Mouse (Mus musculus) B cell, adult 2 months (primary cell): ENCODE data around the gene Rlf.
"Not testable (repeated sequence)": the region's sequence is repeated elsewhere in the genome, so short reads cannot be mapped to it uniquely, and the experiment has no call there.

Source experiments
- DNase-seq, 2 experiments: peaks; one replicate each; pipeline ENCODE4 v3.0.0; 2022

Gene Rlf

DNA sequence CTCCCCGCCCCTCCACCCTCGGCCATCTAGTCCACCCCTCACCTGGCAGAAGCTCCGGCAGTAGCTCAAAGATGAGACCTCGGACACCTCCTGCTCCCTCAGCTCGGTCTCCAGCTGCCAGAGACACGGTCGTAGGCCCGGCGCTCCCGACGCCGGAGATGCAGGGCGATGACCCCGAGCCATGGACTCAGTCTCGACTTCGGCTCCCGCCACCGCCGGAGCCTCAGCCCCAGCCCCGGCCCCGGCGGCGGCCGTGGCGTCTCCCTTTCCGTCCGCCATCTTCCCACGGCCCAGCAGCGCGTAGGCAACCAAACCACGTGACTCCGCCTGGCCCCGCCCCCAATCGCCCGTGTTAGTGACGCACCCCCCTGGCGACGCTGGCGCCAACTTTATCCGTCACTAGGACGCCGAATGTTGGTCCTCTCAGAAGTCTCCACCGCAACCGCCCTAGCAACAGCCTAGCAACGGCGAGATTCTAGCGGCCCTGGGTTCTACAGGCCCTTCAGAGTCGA is at the start of gene Rlf:
Rlf (minus strand) TSS at position 292 of the 512 bp plus-strand sequence.
- peak; percentile 100 for DNase-seq

DNA sequence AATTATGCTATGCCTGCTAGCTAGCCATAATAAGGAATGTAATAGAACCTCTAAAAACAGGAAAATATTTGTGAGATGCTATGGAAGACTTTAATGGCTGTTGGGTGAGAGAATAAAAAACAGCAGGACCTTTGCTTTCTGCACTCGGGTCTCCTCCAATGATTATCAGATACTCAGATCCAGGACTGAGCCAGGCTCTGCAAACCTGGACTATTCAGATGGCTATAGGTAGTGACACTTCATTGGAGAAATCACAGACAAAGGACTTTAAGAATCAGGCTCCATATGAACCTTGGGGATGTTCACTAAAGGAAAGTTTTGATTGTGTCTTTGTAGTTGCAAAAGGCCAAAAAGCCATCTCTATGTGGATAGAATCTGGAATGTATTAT is 26.7 kb upstream of the Rlf start:
- no peak for DNase-seq

DNA sequence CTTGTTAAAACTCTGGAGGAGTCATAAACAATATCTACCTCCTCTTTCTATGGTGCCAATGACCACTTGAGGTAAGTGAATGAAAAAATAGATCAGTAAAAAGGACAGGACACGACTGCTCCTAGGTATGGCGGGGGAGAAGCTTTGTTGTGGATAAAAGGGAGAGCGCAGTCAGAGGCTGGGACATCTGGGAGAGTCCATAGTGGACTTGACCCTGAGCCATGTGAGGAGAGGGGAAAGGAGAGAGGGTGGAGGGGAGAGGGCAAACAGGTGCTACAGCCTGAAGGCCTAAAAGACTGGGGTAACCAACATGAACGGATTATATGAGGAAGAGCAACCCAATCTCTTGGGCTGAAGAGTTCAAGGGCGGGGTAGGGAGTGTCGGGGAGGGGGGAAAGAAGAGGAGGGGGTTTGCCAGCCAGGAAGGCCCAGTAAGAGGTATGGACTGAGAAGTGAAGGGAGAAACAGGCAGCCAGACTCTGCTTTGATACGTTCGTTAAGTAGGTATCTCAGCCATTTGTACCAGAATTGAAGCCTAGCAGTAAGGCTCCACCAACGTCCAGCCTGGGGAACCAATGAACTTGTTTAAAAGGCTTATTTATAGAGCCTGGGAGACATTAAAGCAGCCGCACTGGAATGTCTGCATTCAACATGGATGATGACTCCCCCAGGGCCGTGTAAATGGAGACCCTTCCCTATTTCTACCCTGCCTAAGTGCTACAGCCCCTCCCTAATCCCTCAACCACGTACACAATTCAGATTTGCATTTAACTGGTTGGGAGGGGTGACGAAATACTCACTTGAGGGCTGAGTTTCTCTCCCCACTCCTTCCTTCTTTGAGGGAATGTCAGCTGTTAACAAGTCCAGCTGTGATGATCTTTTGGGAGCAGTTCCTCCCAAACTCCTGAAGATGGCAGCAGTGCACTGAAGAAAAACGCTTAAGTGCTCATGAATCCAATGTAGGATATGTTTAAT is 26.0 kb upstream of the Rlf start:
- peak; percentile 26 to 36 for DNase-seq

DNA sequence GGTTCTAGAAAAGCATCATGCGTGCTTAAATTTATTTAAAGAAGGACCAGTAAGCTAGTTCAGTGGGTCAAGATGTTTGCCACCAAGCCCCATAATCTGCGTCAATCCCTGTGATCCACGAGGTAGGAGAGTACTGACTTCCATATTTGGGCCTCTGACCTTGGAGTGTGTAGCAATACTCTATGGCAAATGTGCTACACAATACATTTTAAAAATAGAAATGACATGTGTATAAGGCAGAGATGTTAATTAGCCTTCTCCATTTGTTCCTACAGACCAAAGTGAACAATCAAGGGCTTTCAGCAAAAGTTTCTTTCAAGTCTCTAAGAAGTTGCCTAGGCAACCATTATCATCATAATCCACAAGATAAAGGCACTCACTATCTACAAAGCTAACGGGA is 25.0 kb upstream of the Rlf start:
- DNase-seq, result no peak

DNA sequence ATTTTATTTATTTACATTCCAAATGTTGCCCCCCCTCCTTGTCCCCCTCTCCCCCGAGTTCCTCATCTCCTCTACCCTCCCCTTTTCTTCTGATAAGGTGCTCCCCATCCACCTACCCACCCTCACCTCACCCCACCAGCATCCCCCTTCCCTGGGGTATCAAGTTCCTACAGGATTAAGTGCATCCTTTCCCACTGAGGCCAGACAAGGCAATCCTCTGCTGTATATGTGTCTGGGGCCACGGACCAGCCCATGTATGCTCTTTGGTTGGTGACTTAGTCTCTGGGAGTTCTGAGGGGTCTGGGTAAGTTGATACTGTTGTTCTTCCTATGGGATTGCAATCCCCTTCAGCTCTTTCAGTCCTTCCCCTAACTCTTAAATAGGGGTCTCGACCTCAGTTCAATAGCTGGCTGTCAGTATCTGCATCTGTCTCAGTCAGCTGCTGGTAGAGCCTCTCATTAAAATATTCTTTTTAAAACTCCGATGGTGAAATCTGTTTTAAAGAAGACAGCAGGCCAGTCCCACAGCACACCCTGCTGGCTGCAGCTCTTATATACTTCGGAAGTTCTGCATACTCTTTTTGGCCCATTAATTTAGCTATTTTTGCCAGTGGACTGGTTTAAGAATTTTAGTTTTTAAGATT is 17.0 kb upstream of the Rlf start:
- DNase-seq, result peak; percentile 57 to 62

DNA sequence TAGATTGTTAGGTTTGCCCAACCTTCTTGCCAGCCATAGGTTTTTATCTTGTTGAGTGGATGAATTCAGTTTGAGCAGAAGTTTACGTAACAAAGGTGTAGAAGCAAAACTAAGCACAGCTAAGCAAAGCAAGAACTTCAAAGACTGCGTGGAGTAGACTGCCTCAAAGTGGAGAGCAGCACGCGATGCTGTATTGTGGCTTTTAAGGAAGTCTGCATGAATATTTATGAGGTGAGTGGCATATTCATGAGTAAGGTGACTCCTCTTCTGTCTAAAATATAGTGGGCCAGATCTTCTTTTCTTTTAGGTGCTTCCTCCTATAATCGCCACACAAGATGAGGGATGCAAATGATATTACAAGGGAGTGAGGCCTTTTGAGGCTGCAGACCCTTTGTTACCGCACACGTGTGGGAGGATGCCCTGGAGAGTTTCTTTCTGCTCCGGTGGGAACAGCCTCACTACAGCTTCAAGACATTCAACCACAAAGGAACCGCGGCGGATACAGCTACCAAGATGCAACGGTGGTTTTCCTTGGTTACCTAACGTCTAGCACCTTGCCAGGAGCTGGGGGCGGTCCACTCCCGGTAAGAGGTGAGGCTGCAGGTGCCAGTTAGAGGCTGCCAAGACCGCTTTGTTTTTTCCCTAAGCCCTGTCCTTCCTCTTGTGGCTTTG is 16.2 kb upstream of the Rlf start:
- peak in 1 of 2 experiments; percentile 2 for DNase-seq

DNA sequence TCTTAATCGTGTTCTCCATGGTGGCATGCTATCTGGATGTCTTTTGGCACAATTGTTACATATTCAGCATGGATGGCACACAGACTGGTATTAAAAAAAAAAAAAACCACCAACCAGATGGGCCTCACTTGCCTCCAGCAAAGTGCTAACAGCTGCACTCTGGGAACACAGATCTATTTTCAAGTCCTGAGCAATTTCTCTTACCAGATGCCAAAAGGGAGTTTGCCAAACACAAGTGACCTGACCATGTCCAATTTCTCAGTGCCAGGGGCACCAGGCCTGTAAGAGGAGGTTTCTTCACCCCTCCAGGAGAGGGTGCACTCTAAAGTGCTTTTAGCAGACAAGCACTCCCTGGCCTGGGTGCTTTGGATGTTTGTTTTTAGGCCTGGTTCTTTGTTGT is 12.2 kb upstream of the Rlf start:
- DNase-seq, result no peak

DNA sequence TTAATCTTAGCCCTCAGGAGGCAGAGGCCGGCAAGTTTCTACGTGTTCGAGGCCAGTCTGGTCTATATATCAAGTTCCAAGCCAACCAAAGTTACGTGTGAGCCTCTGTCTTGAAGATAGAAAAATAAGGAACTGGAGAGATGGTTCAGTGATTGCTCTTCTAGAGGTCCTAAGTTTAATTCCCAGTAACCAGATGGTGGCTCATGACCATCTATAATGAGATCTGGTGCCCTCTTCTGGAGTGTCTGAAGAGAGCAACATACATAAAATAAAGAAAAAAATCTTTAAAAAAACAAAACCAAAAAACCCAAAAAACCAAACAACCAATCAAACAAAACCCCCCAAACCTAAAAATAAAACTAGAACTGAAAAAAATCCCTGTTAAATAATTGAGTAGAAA is 10.3 kb upstream of the Rlf start:
- DNase-seq, result no peak

DNA sequence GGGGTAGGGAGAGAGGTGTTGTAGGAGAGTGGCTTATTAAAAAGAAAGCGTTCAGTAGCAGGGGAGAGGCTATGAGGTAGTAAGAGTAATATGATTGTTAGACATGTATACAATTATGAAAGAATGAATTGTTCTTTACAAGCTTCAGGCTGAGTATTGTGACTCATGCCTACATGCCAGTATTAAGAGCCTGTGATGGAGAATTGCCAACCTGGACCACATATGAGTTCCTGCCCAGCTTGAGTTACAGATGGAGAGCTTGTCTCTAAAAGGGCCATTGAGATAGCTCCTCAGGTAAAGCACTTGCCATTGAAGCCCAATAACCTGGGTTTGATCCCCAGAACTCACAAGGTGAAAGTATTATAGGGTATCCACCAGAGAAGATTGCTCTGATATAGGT is 8.3 kb upstream of the Rlf start:
- DNase-seq, result no peak

DNA sequence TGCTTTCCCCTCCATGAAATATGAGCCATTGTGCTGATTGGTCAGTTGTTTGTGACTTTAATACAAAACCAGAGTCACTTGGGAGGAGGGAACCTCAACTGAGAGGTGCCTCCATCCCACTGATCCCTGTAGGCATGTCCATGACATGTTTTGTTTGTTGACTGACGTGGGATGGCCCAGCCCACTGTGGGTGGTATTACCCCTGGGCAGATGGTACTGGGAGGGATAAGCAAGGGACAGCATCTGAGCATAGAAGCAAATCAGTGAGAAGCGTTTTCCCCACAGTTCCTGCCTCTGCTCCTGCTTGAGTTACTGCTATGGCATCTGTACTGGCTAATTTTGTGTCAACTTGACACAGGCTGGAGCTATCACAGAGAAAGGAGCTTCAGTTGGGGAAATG is 1.3 kb upstream of the Rlf start:
- no peak for DNase-seq

DNA sequence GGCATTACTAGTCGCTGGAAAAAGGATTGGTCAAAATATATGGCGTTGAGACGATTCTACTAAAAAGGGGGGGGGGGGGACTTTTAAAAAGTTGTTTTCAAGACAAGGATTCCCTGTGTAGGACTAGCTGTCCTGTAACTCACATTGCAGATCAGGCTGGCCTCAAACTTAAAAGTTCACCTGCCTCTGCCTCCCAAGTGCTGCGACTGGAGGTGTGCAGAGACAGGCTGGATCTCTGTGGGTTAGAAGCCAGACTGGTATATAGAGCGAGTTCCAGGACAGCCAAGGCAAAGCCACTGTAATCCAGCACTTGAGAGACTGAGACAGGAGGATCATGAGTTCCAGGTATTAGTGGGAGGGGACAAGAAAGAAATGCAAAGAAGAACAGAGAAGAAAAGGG is 605 bp upstream of the Rlf start:
- no peak for DNase-seq

DNA sequence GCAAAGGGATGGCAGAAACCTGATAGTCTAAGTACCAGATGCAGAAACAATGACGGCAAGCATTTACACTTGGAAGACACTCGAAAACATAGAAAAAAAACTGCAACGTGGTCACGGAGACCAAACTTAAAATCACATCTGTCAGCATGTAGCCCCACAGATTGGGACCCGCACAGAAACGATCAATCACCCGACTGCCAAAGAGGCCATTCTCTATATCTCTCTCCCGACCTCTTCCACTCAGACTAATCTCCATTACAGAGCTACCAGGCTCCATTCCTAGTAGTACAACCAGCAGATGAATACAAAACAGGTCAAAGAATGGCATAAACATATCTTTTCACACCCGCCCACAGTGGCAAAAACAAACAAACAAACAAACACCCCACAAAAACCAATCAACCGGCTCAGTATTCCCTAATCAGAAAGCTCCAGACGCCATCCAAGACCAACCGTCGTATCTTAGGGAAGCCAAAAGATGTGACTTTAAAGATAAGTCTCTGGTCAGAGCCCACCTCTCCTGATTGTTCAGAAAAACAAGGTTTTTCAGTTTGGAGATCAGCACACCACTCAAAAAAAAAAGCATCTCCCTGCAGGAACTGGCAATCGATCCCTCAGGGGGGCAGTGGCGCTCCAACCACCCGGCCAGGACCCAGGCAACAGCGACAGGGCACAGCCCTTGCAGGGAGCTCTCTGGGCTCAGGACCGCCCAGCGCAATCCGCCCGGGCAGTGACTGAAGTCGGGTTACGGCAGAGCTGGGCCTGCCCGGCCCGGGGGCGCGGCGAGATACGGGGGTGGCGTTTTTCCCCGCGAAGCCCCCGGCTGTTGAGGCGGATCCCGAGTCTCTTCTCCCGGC is 720 bp downstream of the Rlf start:
- peak; percentile 63 to 67 for DNase-seq

DNA sequence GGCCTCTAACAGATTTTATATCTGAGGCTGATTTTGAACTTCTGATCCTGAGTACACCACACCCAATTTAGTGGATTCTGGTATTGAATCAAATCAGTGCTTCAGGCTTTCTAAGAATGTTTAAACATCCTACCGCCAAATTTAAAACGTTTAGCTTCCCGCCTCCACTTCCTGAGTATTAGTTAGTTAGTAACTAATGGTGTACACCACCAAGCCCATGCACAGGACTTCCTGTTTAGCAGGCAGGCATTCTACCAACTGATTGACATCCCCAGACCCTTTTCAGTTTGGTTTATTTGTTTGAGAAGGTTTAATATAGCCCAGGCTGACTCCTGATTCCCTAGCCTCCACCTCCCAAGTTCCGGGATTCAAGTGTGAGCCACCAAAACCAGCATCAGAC is 6.0 kb downstream of the Rlf start:
- no peak for DNase-seq

DNA sequence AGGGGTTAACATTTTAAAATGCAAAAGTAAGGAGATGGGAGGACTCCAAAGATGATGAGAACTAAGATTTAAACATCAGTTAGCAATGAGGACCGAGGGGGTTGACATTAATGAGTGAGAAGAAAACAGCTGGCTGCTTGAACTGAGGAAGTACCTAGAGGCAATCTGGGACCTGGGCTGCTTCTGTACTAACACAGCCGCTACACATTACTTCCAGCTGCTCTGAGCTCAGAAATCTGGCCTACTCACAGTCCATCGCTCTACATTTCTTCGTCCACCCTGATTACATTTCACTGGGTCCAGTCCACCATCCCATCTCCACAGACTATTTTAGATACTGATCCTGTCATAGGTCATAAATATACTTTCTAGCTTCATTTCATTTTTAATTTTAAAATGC is 17.0 kb downstream of the Rlf start:
- DNase-seq, result no peak

DNA sequence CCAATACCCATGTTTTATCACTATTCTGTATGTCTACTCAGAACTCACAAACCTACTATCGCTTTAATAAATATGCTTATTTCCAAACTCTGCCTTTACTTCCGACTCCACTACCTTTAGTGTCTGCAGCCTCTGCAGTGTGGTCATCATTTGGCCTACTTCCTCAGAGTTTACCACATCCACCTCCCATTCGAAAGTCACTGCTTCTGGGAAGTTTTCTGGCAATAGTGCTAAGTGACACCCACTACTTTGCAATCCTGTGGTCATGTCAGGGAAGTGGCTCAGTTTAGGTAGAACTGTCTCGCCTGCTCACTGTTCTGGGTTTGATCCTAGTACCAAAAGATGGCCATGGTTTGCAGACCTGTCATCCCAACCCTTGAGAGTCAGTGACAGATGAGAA is 17.9 kb downstream of the Rlf start:
- peak; percentile 14 to 22 for DNase-seq

DNA sequence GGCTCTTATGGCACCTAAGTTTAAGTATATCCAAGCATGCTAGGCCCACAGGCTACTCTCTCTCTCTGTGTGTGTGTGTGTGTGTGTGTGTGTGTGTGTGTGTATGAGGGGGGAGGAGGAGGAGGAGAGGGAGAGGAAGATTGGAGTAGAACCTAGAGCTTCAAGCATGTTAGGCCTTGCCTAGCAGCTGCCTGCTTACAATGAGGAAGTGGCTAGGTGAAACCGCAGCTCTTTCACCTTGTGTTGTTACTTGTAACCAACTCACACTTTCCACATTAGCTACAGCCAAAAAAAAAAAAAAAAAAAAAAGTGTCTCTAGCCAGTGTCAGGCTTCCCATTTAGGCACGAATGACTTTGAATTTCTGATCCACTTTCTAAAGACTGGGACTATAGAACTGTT is 18.7 kb downstream of the Rlf start:
- DNase-seq, result peak; percentile 57 to 63

DNA sequence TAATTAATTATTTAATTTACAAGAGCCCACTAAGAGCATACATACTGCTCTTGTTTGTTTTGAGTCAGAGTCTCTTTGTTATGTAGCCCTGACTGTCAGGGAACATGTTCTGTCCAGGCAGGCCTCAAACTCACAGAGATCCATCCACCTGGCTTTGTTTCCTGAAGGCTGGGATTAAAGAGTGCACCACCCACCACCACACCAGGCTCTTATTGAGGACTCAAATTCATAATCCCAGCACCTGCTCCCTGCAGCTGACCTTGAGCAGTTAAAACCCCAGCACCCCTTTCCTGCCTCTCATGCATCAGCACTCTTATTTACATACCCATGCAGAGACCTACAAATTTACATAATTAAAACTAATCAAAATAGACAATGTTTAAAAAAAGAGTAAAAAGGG is 20.1 kb downstream of the Rlf start:
- DNase-seq, result peak in 1 of 2 experiments; percentile 19

DNA sequence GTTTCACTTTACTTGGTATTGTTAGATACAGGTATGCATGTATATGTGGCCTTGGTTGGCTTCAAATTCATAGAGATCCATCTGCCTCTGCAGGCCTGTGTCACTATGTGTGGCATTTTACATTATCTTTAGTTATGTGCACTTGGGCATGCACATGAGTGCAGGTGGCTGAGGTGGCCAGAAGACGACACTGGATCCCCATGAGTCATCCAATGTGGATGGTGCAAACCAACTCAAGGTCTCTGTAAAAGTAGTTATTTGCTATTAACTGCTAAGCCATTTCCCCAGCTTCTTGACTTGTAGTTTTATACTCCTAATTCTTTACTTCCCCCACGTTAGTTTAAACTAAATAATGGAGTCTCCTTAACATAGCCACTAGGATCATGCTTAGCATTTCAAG is 22.6 kb downstream of the Rlf start:
- no peak for DNase-seq

DNA sequence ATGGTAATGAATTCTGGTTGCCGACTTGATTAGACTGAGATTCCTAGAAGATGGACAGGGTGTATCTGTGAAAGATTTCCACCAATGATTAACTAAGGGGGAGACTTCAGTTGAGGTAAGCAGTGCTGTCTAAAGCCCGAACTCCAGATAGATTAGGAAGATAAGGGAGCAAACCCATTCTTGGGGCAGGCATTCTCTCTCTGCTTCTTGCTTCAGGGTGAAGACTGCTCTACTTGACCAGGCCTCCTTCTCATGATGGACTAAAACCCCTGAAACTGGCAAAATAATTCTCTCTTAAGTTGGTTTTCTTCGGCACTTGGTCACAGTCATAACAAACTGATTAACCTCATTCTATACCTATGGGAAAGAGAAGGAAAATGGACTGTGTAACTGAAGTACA is 25.5 kb downstream of the Rlf start:
- DNase-seq, result no peak

DNA sequence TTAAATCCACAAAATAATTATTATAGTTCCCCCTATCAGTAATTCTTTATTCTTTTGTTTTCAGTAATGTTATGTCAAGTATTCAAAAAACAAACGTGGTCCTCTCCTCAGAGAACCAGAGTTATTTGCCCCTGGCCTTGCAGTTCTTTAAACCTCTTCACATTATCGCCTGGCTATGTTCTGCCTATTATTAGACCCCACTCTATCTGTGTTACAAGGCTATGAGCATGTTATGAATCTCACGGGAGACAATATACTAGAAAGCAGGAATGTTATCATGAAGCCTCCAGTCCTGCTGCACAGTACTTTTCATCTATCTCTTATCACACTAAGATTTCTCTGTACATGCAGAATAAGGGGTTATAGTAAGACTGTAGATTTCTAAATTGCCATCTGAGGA is 35.2 kb downstream of the Rlf start:
- no peak for DNase-seq

DNA sequence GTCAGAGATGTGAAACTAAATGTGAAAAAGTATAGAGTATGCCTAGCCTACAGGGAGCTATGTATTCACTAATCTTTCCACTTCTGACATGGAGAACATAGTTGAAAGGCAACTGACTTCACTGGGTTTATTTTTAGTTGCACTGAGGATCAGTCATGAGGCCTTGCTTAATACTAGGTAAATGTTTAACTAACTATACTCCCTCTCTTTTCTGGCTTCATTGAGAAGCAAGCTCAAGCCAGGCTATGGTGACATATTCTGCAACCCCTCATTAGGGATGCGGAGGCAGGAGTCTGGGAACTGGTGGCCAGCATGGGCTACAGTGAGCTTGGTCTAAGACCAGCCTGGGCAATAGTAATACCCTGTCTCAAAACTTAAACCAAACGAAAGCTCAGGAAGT is 47.2 kb downstream of the Rlf start:
- no peak for DNase-seq

DNA sequence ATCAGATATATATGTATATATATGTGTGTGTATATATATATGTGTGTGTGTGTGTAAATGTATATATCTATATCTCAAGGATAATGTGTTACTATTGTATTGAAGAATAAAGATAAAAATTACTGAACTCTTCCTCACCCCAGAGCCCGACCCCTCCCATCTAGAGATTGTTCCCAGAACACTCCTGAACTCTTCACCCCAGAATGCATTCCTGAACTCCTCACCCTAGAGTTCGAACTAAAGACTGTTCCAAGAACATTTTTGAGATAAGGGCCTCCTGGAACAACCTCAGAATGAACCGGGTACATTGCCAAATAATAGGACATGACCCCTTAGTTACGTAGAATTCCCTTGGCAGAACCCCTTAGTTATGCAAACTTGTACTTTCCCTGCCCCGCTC is 48.2 kb downstream of the Rlf start:
- not testable (repeated sequence) for DNase-seq
